Mouse (Mus musculus) embryonic facial prominence, embryonic 14.5 days (tissue): ENCODE data around the gene Dmxl2. TPM values are rescaled to one million over a fixed set of nuclear protein-coding genes. Genes with fewer than 3 reads are reported as not detected.
A peak's percentile ranks its signal among the peaks of the same experiment; 100 is the strongest.

Source experiments
- ATAC-seq: fragments of 200-750 bp; cut with Nextera tagmentation; 2 replicates; pipeline ENCODE4 v1.8.0; 2017; ENCODE audit warnings: low read depth, moderate number of reproducible peaks, moderate TSS enrichment
- DNase-seq: peaks from one replicate; pipeline ENCODE4 v3.0.0-alpha.2; 2015; ENCODE audit warnings: low spot score
- H3K27ac ChIP-seq: fragments of 300-500 bp; sonication (generic); replicated peaks from 2 replicates; pipeline ENCODE4 v1.5.1; 2014; ENCODE audit warnings: low read depth, mild to moderate bottlenecking, low read length, moderate library complexity
- H3K27me3 ChIP-seq: fragments of 300-500 bp; sonication (generic); replicated peaks from 2 replicates; pipeline ENCODE4 v1.6.1; 2014; ENCODE audit warnings: low read length; ENCODE audit not compliant: control insufficient read depth, insufficient read depth
- H3K36me3 ChIP-seq: fragments of 300-500 bp; sonication (generic); 2 replicates; pipeline ENCODE4 v1.6.1; 2014; ENCODE audit warnings: low read length, mixed read lengths; ENCODE audit not compliant: control insufficient read depth, insufficient read depth
- H3K4me1 ChIP-seq: fragments of 300-500 bp; sonication (generic); 2 replicates; pipeline ENCODE4 v1.6.1; 2014; ENCODE audit warnings: antibody characterized with exemption, low read length; ENCODE audit not compliant: control insufficient read depth, insufficient read depth
- H3K4me2 ChIP-seq: fragments of 300-500 bp; sonication (generic); 2 replicates; pipeline ENCODE4 v1.6.1; 2014; ENCODE audit warnings: low read depth, mild to moderate bottlenecking, low read length, moderate library complexity, mixed read lengths
- H3K4me3 ChIP-seq: fragments of 300-500 bp; sonication (generic); 2 replicates; pipeline ENCODE4 v1.5.1; 2014; ENCODE audit warnings: low read depth, mild to moderate bottlenecking, low read length
- H3K9ac ChIP-seq: fragments of 300-500 bp; sonication (generic); 2 replicates; pipeline ENCODE4 v1.6.1; 2014; ENCODE audit warnings: low read depth, mild to moderate bottlenecking, low read length, moderate library complexity, mixed read lengths
- H3K9me3 ChIP-seq: fragments of 300-500 bp; sonication (generic); 2 replicates; pipeline ENCODE4 v1.6.1; 2016; ENCODE audit warnings: low read length; ENCODE audit not compliant: control insufficient read depth
- WGBS: fragments of 180-500 bp; shearing (Covaris S2); extraction: QIAGEN DNeasy Blood & Tissue Kit; methylation state at CpG from one replicate; pipeline ENCODE4 v1.1.7; 2014; 5-methylcytosine and 5-hydroxymethylcytosine counted together
- polyA plus RNA-seq: library from polyadenylated mRNA; unstranded; fragments of >200 nt; fragmentation: Nextera tagmentation; extraction: Ambion mirVana; gene quantifications from 2 replicates; pipeline ENCODE4 v1.2.1, GENCODE M21; 2014

The Dmxl2 gene
- polyA plus RNA-seq, 1 experiment from 2014 or later, result 7.7 TPM

DNA sequence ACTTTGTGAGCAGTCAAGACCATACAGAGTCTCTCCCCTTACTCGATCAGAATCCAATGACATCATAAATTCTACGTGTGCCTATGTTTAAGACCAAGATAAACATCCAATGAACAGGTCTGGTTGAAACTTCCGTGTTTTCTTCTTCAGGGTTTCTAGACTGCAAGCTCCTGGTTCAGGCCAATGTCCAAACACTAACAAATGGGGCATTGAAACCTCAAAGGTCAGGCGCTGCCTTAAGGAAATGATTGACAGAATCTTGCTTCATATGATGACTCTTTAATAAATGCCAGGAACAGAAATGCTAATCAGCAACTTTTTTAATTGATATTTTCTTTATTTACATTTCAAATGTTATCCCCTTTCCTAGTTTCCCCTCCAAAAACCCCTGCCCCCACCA is 18.9 kb upstream of the Dmxl2 start:
- Histone ChIP-seq H3K4me2 (no peak overlapping the region), H3K9me3 (no peaks in the 10 kb centered on the region), H3K27ac (no peak overlapping the region), H3K4me1 (no peaks in the 10 kb centered on the region), H3K27me3 (no peaks in the 10 kb centered on the region), H3K9ac (no peak overlapping the region), H3K4me3 (no peak overlapping the region), H3K36me3 (no peaks in the 10 kb centered on the region)
- DNase-seq, result no peak
- WGBS, result 77% methylated on average over 4 of the region's 4 CpGs
- no peak for ATAC-seq

DNA sequence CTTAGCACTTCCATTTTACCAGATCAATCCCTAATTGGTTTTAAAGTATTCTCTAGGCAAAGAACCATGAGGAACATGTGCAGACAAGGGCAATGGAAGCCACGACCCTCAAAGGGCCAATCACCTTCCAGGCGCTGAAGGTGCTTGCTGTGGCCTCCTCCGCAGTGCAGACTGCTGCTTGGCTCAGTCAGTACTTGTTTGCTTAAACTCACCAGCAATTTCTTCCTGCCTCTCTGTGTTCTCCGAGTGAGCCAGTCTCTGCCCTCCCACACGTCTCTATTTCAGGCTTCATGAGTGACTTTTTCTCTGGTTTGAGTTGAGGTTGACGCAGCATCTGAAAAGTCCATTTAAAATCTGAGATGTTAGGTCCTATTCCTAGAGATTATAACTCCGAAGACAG is 17.5 kb upstream of the Dmxl2 start:
- Histone ChIP-seq H3K9ac (no peak overlapping the region), H3K4me3 (no peak overlapping the region), H3K9me3 (no peaks in the 10 kb centered on the region), H3K27me3 (no peaks in the 10 kb centered on the region), H3K4me1 (no peaks in the 10 kb centered on the region), H3K4me2 (no peak overlapping the region), H3K27ac (no peak overlapping the region), H3K36me3 (no peaks in the 10 kb centered on the region)
- no peak for ATAC-seq
- 61% methylated on average over 7 of the region's 7 CpGs for WGBS
- DNase-seq, result no peak

DNA sequence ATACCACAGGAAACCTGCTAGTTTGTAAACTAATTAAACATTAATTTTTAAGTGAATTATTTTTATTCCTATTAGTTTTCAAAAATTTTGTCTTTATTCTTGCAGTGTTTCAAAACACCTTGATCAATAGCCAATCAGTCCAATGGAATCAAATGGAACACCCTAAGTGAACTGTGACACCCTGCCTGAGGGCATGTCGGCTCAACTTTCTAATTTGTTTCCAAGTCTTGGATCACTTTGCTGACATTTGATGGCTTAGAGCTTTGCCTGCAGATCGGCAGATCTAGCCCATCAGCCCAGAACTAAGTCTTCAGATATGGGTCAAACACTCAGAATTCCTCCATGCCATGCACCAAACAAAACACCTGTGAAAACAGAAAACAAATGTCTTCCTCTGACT is 14.6 kb upstream of the Dmxl2 start:
- no peak for DNase-seq
- 52% methylated on average over 2 of the region's 2 CpGs for WGBS
- H3K36me3 ChIP-seq, result no peaks in the 10 kb centered on the region

DNA sequence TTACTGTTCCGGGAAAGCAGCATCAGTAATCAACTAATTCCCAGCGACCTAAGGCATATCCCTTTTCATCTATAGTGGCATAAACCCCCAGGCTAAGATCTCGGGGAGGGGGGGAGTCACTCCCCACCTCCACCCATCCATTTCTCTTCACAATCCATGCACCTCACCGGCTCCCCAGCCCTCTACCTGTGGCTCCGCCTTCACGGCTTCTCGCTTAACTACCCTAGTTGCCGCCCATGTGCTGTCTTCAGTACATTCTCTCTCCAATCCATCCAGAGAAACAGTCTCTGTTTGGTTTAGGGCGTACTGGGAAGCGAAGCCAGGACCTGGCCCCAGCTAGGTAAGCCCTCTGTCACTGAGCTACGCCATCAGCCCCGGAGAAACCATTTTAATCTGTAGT is 1.4 kb upstream of the Dmxl2 start:
- Histone ChIP-seq H3K4me3 (no peak overlapping the region), H3K9ac (no peak overlapping the region), H3K9me3 (no peaks in the 10 kb centered on the region), H3K4me2 (peak overlapping the region; percentile 97), H3K27ac (no peak overlapping the region), H3K27me3 (peaks cover 3% of the 10 kb centered on the region; the same call in 1 of the 2 replicates), H3K36me3 (no peaks in the 10 kb centered on the region), H3K4me1 (no peaks in the 10 kb centered on the region)
- no peak for ATAC-seq
- 8% methylated on average over 12 of the region's 12 CpGs for WGBS
- DNase-seq, result peak; percentile 8

More for the DNA sequence above, 14.6 kb upstream of the Dmxl2 start:
- H3K4me3 ChIP-seq, result no peak overlapping the region
- no peak overlapping the region for H3K4me2 ChIP-seq
- H3K9me3 ChIP-seq, result no peaks in the 10 kb centered on the region
- no peaks in the 10 kb centered on the region for H3K4me1 ChIP-seq
- no peak overlapping the region for H3K9ac ChIP-seq
- H3K27ac ChIP-seq, result no peak overlapping the region
- H3K27me3 ChIP-seq, result no peaks in the 10 kb centered on the region
- no peak for ATAC-seq

DNA sequence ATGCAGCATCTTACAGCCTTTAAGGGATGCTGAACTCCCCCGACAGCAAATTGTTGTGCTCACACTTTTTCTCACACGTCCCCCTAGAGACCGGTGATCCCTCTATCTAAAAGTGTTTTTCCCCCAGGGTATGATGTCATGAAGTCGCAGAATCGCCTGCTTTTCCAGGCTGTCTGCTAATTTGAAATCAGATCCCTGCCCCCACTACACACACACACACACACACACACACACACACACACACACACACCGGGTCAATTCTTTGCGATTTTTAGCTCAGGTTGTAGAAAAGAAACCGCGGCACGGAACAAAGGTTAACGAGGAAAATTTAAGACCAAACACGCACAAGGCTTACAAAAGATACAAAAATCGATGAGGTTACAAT is 677 bp upstream of the Dmxl2 start:
- peak overlapping the region; percentile 75; the same call in 1 of the 2 replicates for H3K9ac ChIP-seq
- DNase-seq (peak; percentile 73), ATAC-seq (peak; percentile 41)
- no peaks in the 10 kb centered on the region for H3K4me1 ChIP-seq
- no peak overlapping the region for H3K27ac ChIP-seq
- H3K4me2 ChIP-seq, result peak overlapping the region; percentile 97
- WGBS, result 5% methylated on average over 13 of the region's 13 CpGs
- peak overlapping the region; percentile 75 for H3K4me3 ChIP-seq
- peaks cover 3% of the 10 kb centered on the region; the same call in 1 of the 2 replicates for H3K27me3 ChIP-seq
- H3K9me3 ChIP-seq, result no peaks in the 10 kb centered on the region
- no peaks in the 10 kb centered on the region for H3K36me3 ChIP-seq

DNA sequence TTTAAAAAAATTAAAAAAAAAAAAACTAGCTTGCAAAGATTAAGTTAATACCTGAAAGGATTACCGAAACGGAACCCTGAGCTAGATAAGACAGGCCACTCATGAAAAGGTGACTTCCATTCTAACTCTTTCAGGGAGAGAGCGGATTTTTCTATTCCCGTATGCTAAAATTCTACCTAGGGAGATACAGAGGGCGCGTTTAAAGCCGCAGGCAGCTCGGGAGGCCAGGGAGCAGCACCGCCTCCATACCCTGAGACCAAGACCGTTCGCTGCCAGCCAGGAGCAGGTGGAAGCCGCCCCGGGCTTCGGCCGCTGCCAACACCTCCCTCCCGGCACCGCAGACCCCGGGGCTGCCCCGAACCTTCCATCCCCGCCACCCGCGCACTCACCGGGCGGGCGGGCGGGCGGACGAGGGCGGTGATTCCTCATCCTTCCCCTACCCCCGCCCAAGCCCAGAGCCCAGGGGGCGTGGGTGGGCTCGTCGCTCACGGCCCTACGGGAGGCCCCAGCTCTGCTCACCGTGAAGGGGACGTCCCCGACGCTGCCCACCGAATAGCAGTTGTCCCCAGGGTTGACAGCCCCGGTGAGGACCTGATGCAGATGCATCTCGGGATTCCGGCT is 484 bp downstream of the Dmxl2 start:
- peaks cover 3% of the 10 kb centered on the region; the same call in 1 of the 2 replicates for H3K27me3 ChIP-seq
- peak overlapping the region; percentile 75 for H3K9ac ChIP-seq
- no peak overlapping the region; the same call in 1 of the 2 replicates for H3K27ac ChIP-seq
- peak overlapping the region; percentile 75 for H3K4me3 ChIP-seq
- WGBS, result under 1% methylated on average over 26 of the region's 43 CpGs
- ATAC-seq (peak; percentile 62), DNase-seq (peak; percentile 7)
- H3K4me1 ChIP-seq, result no peaks in the 10 kb centered on the region
- no peaks in the 10 kb centered on the region for H3K9me3 ChIP-seq
- H3K36me3 ChIP-seq, result no peaks in the 10 kb centered on the region
- H3K4me2 ChIP-seq, result peak overlapping the region; percentile 97

DNA sequence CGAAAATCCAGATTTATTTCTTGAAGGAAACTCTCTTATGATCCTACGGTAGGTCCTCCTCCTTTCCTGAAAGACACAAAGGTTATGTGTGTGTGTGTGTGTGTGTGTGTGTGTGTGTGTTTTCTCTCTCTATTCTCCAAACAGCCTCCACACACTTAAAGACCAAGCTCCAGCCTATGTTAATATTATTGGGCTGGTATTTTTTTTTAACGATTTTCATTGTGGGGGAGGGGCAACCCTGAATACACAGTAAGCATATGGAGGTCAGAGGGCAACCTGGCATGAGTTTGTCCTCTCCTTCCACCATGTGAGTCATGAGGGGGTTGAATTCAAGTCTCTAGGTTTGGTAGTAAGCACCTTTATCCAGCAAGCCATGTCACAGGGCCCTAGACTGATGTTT is 1.6 kb downstream of the Dmxl2 start:
- ATAC-seq, result no peak
- H3K9ac ChIP-seq, result no peak overlapping the region
- no peak overlapping the region for H3K4me3 ChIP-seq
- H3K27me3 ChIP-seq, result no peaks in the 10 kb centered on the region; the same call in 1 of the 2 replicates
- 67% methylated on average over 3 of the region's 3 CpGs for WGBS
- H3K27ac ChIP-seq, result no peak overlapping the region
- no peaks in the 10 kb centered on the region for H3K4me1 ChIP-seq
- DNase-seq, result no peak
- H3K36me3 ChIP-seq, result no peaks in the 10 kb centered on the region
- H3K9me3 ChIP-seq, result no peaks in the 10 kb centered on the region
- no peak overlapping the region for H3K4me2 ChIP-seq

DNA sequence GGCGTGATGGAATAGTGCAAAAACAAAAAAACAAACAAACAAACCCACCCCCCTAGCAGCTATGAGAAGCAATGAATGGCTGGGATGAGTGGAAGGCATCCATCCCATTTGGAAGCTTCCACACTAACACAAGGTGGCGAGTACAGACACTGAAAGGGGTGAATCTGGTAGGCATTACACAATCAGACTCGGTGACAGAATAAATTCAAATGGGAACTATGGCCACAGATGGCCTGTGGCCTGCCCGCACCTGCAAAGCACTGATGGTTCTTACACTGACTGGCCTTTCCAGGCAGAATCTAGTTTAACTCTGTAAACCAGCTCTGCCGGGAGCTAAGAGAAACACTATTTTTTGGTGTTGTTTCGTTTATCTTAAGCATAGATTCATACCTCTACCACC is 2.1 kb downstream of the Dmxl2 start:
- Histone ChIP-seq H3K27me3 (no peaks in the 10 kb centered on the region; the same call in 1 of the 2 replicates), H3K36me3 (no peaks in the 10 kb centered on the region), H3K9ac (no peak overlapping the region), H3K27ac (no peak overlapping the region), H3K9me3 (no peaks in the 10 kb centered on the region), H3K4me2 (no peak overlapping the region), H3K4me3 (no peak overlapping the region), H3K4me1 (no peaks in the 10 kb centered on the region)
- ATAC-seq, result no peak
- DNase-seq, result no peak
- 84% methylated on average over 6 of the region's 6 CpGs for WGBS

DNA sequence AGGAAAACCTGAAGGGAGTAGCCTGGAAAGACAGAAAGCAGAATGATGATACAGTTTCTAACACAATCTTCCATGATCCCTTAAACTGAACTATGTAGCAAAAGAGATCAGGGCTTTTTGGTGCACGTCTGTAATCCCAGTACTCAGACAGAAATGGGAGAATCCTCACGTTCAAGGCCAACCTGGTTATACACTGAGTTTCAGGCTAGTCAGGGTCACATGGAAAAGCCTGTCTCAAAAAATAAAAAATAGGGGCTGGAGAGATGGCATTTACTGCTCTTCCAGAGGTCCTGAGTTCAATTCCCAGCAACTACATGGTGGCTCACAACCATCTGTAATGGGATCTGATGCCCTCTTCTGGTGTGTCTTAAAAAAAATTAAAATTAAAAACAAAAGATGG is 11.0 kb downstream of the Dmxl2 start:
- DNase-seq (no peak), ATAC-seq (no peak)
- Histone ChIP-seq H3K9ac (no peak overlapping the region), H3K4me1 (no peaks in the 10 kb centered on the region), H3K27me3 (no peaks in the 10 kb centered on the region), H3K27ac (no peak overlapping the region), H3K4me3 (no peak overlapping the region), H3K36me3 (no peaks in the 10 kb centered on the region), H3K9me3 (no peaks in the 10 kb centered on the region), H3K4me2 (no peak overlapping the region)
- WGBS, result 86% methylated on average over 2 of the region's 2 CpGs
